Mouse (Mus musculus): ENCODE results near the gene R3hdm2. TPM values are rescaled to one million over a fixed set of nuclear protein-coding genes. Genes with fewer than 3 reads are reported as not detected.

R3hdm2 gene
- total RNA-seq, 2 experiments from 2014 or later: 118 to 153 TPM

DNA sequence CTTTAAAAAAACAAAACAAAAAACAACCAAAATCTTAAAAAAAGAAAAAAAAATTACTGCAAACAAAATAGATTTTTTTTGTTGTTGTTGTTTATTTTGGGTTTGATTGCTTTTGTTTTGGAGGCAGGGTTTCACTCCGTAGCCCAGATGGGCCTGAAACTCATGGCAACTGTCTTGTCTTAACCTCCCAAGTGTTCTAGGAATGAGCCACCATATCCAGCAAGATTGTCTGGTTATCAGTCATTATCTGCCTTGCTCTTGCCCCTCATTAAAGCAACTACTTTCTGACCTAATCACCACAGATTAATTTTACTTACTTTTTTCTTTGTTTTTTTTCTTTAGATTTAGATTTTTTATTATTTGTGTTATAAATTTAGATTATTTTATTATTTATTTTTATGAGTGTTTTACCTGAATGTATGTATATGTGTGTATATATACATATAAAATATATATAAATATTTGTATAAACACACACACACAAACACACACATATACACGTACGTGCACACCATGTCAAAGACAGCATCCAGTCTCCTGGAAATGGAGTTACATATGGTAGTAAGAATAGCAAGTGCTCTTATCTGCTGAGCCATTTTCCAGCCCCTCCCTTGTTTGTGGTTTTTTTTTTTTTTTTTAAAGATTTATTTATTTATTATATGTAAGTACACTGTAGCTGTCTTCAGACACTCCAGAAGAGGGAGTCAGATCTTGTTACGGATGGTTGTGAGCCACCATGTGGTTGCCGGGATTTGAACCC, 57.4 kb downstream of the R3hdm2 start:
- no peak overlapping the region for H3K27ac ChIP-seq
- no peak for TF ChIP-seq CTCF (IDR thresholded peaks at IDR 0.05)
- no peak overlapping the region for H3K4me3 ChIP-seq
- no peak for DNase-seq
- intact Hi-C loops (cut with DNase I): loop anchor here (5.0 kb wide), 1 partner anchor 85 kb away; the partner anchor contains the start of gene Inhbe

DNA sequence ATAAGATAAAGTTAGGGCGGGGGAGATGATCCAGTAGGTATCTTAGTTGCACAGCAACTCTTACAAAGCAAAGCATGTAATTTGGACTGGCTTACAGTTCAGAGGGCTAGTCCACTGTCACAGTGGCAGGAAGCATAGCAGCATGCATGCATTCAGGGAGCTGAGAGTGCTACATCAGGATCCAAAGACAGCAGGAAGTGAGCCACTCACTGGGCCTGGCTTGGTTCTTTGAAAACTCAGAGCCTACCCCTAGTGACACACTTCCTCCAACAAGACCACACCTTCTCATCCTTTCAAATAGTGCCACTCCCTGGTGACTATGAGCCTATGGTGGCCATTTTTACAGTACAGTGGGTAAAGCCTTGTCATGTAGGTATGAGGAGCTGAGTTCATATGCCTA, 73.6 kb downstream of the R3hdm2 start:
- DNase-seq: no peak
- intact Hi-C loops (cut with DNase I): no loop called here
- no peak overlapping the region for H3K27ac ChIP-seq
- H3K4me3 ChIP-seq: no peak overlapping the region
- TF ChIP-seq CTCF (IDR thresholded peaks at IDR 0.05): no peak

DNA sequence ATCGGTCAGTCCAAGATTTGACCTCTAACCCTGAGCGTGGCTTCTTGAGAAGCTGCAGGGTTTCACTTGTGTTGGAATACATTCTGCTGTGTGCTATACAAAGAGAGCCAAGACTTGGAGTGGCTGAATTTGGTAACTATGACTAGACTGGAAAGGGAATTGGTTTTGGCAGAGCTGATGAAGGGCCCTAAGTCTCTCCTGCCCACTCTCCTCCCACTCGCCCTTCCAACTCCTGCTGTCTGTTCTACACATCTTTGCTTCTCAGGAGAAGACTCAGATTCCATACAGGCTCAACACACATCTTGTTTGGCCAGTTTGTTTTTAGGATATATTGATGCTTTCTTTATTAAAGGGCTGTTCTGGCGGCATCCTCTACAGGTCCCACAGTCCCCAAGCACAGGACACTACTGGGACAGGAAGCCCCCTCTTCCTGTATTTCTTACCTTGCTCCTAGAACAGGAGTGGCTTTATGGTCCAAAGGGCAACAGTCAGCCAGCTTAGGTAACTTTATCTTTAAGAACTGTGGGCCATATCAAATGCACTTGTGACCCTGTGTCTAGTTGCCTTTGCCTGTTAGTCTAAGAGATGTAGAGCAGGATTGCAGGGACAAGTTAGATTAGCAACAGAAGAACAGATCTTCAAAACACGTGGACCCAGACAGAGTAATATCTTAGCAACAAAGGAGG, 82.4 kb downstream of the R3hdm2 start:
- TF ChIP-seq CTCF (IDR thresholded peaks at IDR 0.05): no peak
- DNase-seq: no peak
- Histone ChIP-seq H3K27ac (no peak overlapping the region), H3K4me3 (no peak overlapping the region)
- intact Hi-C loops (cut with DNase I): no loop called here

DNA sequence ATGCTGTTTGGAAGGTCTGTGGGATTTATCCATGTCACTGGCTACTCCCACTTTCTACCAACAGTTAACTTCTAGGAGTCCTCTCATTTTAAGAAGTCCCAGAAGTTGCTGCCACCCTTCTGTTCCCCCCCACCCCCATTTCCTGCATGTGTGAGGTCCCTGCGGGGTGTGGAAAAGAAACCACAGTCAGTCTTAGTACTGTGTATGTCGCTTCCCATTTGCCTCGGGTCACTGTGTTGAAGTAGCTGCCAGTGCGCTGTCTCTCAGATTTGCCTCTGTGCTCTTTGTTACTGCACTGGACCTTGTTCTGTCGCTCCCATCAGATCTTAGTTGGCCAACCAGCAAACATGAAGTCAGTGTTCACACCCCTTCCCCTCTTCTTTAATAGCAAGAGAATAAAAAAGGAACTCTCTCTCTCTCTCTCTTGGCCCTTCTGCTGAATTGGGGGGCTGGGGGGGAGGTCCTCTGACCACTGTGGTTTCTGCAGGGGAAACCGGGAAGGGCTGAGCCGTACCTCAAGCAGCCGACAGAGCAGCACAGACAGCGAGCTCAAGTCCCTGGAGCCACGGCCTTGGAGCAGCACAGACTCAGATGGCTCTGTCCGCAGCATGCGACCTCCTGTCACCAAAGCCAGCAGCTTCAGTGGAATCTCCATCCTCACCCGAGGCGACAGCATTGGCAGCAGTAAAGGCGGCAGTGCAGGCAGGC, 91.3 kb downstream of the R3hdm2 start:
- intact Hi-C loops (cut with DNase I): no loop called here
- Histone ChIP-seq H3K27ac (no peak overlapping the region), H3K4me3 (no peak overlapping the region)
- no peak for DNase-seq
- TF ChIP-seq CTCF (IDR thresholded peaks at IDR 0.05): no peak

DNA sequence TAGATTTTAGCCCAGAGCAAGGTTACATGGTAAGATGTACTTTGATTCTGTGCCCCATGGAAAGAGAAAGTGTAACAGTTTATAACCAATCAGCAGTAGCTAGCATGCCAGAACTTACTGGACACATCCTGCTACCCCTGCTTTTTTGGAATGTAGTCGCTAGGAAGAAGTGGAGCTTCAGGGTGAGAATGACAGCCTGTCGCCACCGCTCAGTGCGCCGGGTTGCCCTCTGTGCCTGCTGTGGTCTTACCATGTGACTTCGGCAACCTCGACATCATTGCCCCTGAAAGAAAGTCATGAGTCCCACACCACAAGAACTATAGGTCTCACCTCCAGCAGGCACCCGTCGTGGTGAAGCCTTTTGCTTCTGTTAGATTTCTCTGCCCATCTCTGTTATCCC, 92.6 kb downstream of the R3hdm2 start:
- no peak overlapping the region for H3K4me3 ChIP-seq
- no peak for TF ChIP-seq CTCF (IDR thresholded peaks at IDR 0.05)

DNA sequence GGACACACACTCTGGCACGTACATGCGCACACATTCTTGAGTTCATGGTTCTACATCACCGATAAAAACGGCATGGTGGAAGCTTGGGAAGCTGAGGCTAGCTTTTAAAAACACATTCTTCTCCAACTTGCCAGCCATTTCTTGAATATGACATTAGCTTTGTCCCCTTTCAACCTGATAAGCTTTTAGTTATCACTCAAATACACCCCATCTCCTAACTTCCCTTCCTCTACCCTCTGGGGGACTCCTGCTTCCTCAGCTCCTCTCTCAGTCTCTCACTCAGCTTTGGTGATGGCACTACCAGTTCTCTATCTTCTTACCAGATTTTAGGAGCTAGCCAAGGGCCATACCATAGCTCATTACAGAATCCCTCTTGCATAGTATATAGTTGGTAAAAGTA, 95.0 kb downstream of the R3hdm2 start:
- DNase-seq: no peak
- intact Hi-C loops (cut with DNase I): no loop called here
- H3K4me3 ChIP-seq: no peak overlapping the region
- no peak overlapping the region for H3K27ac ChIP-seq
- no peak for TF ChIP-seq CTCF (IDR thresholded peaks at IDR 0.05)

More for the DNA sequence above, 92.6 kb downstream of the R3hdm2 start:
- H3K27ac ChIP-seq: no peak overlapping the region
- intact Hi-C loops (cut with DNase I): no loop called here
- no peak for DNase-seq

DNA sequence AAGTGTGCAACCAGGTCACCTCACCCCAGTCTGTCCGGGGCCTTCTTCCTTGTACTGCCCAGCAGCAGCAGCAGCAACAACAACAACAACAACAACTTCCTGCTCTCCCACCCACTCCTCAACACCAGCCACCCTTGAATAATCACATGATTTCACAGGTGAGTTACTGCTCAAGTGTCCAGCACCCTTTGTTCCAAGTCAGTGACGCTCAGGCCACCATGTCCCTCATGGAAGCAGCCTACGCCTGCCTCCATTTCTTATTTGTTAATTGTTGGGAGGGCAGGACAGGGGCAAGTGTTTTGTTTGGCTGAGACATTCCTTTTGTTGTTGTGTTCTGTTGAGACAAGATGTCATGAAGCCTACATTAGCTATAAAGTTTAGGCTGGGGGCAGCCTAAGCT, 96.4 kb downstream of the R3hdm2 start:
- no peak for DNase-seq
- intact Hi-C loops (cut with DNase I): no loop called here

DNA sequence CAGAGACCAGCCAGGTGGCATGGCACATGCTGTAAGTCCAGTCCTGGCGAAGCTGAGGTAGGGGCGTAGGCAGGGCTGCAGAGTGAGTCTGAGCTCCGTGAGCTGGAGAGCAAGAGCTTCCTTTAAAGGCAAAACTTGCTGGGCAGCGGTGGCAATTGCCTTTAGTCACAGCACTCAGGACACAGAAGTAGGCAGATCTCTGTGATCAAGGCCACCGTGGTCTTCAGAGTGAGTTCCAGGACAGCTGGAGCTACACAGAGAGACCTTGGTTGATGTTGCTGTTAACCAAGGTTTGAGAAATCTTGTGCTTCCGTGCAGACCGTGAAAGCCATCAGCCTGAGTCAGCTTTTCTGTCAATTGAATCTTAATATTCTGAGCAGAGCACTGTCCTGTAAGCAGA, 97.2 kb downstream of the R3hdm2 start:
- intact Hi-C loops (cut with DNase I): no loop called here
- no peak for DNase-seq
- H3K4me3 ChIP-seq: no peak overlapping the region
- TF ChIP-seq CTCF (IDR thresholded peaks at IDR 0.05): no peak
- H3K27ac ChIP-seq: no peak overlapping the region

More for the DNA sequence above, 96.4 kb downstream of the R3hdm2 start:
- TF ChIP-seq CTCF (IDR thresholded peaks at IDR 0.05): no peak
- no peak overlapping the region for H3K4me3 ChIP-seq
- no peak overlapping the region for H3K27ac ChIP-seq

DNA sequence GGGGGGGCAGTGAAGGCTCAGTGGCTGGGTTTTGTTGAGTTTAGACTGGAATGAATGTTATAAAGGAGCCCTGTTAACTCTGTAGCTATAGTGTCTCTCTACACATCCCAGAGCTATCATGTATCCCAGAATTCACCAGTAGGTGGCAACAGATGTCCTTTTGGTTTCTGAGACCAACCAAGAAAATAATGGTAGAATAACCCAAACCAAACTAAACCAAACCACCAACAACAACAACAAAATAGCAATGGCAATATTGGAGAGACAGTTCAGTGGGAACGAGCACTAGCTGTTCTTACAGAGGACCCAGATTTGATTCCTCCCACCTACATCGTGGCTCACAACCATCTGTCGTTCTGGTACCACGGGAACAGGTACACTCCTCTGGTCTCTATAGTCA, 99.0 kb downstream of the R3hdm2 start:
- no peak for DNase-seq
- peak; percentile 73 for TF ChIP-seq CTCF (IDR thresholded peaks at IDR 0.05)
- intact Hi-C loops (cut with DNase I): loop anchor here (1.0 kb wide), 1 partner anchor 57 kb away; no protein-coding TSS in a partner anchor

DNA sequence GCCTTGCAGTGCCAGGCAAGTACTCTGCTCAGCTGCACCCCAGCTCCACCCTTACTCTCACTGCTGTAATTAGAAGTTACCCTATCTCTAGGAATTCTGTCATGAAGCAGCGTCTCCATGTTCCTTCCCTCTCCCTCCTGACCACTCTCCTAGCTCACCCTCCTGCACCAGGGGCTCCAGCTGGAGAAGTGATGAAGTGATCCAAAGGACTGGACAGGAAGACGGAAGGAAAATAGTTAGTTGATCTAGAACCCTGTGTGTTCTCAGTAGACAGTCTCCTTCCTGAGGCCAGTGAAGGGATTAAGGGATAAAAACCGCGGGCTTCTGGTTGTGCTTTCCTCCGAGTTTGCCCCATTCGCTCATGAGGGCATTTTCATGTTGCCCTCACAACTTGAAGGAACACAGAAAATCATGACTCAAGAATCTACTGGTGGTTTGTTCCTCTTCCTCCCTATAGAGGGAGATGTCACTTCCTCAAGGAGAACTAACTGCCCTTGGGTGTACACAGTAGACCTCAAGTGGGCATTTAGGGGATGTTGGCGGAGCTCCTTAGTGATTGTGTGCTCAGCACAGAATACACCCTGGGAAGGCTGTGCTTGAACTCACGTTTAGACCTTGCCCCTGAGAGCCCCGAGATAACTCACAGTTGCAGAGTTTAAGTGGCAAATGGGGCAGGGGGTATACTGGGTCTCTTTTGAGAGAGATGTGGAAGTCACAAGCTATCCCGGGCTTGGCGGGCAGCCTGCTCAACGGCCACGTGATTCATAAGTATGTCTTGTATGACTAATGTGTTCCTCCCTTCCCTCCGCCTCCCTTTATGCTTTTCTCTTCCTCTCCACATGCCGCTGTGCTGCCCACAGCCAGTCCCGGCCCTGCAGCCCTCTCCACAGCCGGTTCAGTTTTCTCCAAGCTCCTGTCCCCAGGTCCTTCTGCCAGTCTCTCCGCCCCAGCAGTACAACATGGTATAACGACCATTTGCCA, 101.0 kb downstream of the R3hdm2 start:
- Histone ChIP-seq H3K27ac (peak overlapping the region; percentile 64), H3K4me3 (no peak overlapping the region)
- peak; percentile 12; the same call in 1 of the 2 replicates for TF ChIP-seq CTCF (IDR thresholded peaks at IDR 0.05)
- intact Hi-C loops (cut with DNase I): no loop called here
- DNase-seq: peak; percentile 61

More for the DNA sequence above, 99.0 kb downstream of the R3hdm2 start:
- no peak overlapping the region for H3K27ac ChIP-seq
- no peak overlapping the region for H3K4me3 ChIP-seq

DNA sequence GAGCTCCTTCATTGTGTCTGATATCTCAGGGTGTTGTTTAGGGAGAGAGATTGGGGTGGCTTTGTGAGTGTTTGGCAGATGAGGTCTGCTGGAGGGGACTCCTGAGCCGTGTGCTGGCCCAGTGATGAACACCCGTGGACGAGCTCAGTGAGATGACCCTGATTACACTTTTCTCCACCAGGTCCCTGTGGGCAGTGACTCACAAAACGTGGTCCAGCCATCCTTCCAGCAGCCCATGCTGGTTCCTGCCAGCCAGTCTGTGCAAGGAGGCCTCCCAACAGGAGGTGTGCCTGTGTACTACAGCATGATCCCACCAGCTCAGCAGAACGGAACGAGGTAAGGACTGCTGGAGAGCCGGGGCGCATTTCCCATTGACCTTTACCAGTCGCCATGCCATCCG, 105.1 kb downstream of the R3hdm2 start:
- Histone ChIP-seq H3K4me3 (no peak overlapping the region), H3K27ac (no peak overlapping the region)
- intact Hi-C loops (cut with DNase I): no loop called here
- no peak for DNase-seq
- TF ChIP-seq CTCF (IDR thresholded peaks at IDR 0.05): no peak

DNA sequence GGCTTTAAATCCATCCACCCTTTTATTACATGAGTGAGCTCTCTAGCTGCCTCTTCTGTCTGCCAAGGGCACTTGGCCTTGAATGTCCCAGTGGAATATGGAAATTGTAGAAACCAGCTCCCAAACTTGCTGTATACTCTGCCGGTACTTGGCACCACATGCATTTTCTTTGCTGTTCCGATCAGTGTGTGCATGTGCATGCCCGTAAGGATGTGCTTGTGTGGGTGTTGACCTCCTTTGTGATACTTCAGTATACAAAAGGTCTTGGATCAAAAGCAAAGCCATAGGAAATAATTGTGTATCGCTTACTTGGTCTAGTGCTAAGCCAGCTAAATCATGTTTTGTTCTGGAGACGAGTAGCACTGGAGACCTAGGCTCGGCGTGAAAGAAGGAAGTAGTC, 108.7 kb downstream of the R3hdm2 start:
- Histone ChIP-seq H3K27ac (peak overlapping the region; percentile 87), H3K4me3 (no peak overlapping the region)
- intact Hi-C loops (cut with DNase I): no loop called here
- no peak for DNase-seq
- TF ChIP-seq CTCF (IDR thresholded peaks at IDR 0.05): no peak
